ENCODE assay signal across 8 mouse cellular contexts in genomic region chr11:101083083-101083697, GRCm38 (mm10). TPM values are rescaled to one million over a fixed set of nuclear protein-coding genes. Genes with fewer than 3 reads are reported as not detected.
DNase-seq lines count a peak whose midpoint lies in the region; ATAC-seq and TF ChIP-seq lines count a peak whose summit lies in the region.

No protein-coding gene starts in this region.

- peaks cover 8% of the 10 kb centered on the region for H3K79me3 ChIP-seq in C2C12 (ENCODE audit: low read depth)

- peak overlapping the region; percentile 94 for H3K27ac ChIP-seq in forebrain, embryonic 16.5 days (ENCODE audit: low read length)
- H3K27ac ChIP-seq in midbrain, postnatal 0 days (ENCODE audit: low read depth, low read length) = peak overlapping the region; percentile 80

- H3ac ChIP-seq in C2C12 (ENCODE audit: control insufficient read depth, insufficient read length, low read depth) = peak overlapping the region; percentile 45

- no peaks in the 10 kb centered on the region for H3K27me3 ChIP-seq in C2C12 (ENCODE audit: control insufficient read depth, insufficient read depth, insufficient read length)
- H3K27me3 ChIP-seq in forebrain, embryonic 16.5 days (replicated peaks; ENCODE audit: control insufficient read depth, insufficient read depth, low read length) = peaks cover 29% of the 10 kb centered on the region
- H3K27me3 ChIP-seq in midbrain, postnatal 0 days (ENCODE audit: insufficient read depth, low read length) = peaks cover 22% of the 10 kb centered on the region

- DNase-seq in cerebellum, adult 11-12 months = peak; percentile 75
- no peak for DNase-seq in cerebellum, adult 9-10 months
- peak; percentile 80 to 87 for DNase-seq in kidney, postnatal 25 days
- DNase-seq in midbrain, postnatal 0 days (ENCODE audit: low spot score) = no peak
- DNase-seq in gastrocnemius, postnatal 14 days = no peak
- DNase-seq in retina, embryonic 14.5 days (ENCODE audit: low spot score) = no peak

- no peak for TF ChIP-seq CTCF in C2C12 (IDR thresholded peaks at IDR 0.05; ENCODE audit: control insufficient read depth, insufficient read depth, insufficient read length)
- TF ChIP-seq CTCF in midbrain, postnatal 0 days (IDR thresholded peaks at IDR 0.05) = no peak

- H3K9ac ChIP-seq in forebrain, embryonic 16.5 days (replicated peaks; ENCODE audit: low read depth, low read length) = peak overlapping the region; percentile 94
- H3K9ac ChIP-seq in midbrain, postnatal 0 days (replicated peaks; ENCODE audit: low read length, poor library complexity, severe bottlenecking) = peak overlapping the region; percentile 88

- H3K4me3 ChIP-seq in C2C12 (ENCODE audit: insufficient read depth, poor library complexity, severe bottlenecking) = peak overlapping the region; percentile 95
- peak overlapping the region; percentile 91 for H3K4me3 ChIP-seq in forebrain, embryonic 16.5 days (replicated peaks; ENCODE audit: low read length)
- peak overlapping the region; percentile 66 for H3K4me3 ChIP-seq in midbrain, postnatal 0 days (ENCODE audit: low read depth, low read length)

- ATAC-seq in forebrain, embryonic 16.5 days = no peak
- peak; percentile 13; the same call in 1 of the 2 replicates for ATAC-seq in midbrain, postnatal 0 days (ENCODE audit: low FRiP score)

- H3K9me3 ChIP-seq in forebrain, embryonic 16.5 days (ENCODE audit: control insufficient read depth, low read length) = no peaks in the 10 kb centered on the region
- H3K9me3 ChIP-seq in midbrain, postnatal 0 days (ENCODE audit: low read length) = no peaks in the 10 kb centered on the region

- peaks cover 29% of the 10 kb centered on the region for H3K79me2 ChIP-seq in C2C12 (ENCODE audit: control insufficient read depth, insufficient read depth)

- peak overlapping the region; percentile 100 for H3K4me2 ChIP-seq in forebrain, embryonic 16.5 days (ENCODE audit: low read length)
- H3K4me2 ChIP-seq in midbrain, postnatal 0 days (ENCODE audit: low read depth, low read length, poor library complexity, severe bottlenecking) = peak overlapping the region; percentile 99

- WGBS in forebrain, embryonic 16.5 days = 30% methylated on average over 19 of the region's 19 CpGs
- 34% methylated on average over 19 of the region's 19 CpGs for WGBS in midbrain, postnatal 0 days

- intact Hi-C loops in gastrocnemius, postnatal 14 days (cut with DNase I; ENCODE audit: low total_unique reads) = no loop called here

- peaks cover 33% of the 10 kb centered on the region for H3K4me1 ChIP-seq in forebrain, embryonic 16.5 days (replicated peaks; ENCODE audit: control insufficient read depth, insufficient read depth, low read length)
- peaks cover 18% of the 10 kb centered on the region for H3K4me1 ChIP-seq in midbrain, postnatal 0 days (ENCODE audit: insufficient read depth, low read length)

- H3K36me3 ChIP-seq in C2C12 (ENCODE audit: control insufficient read depth, insufficient read depth) = peaks cover 10% of the 10 kb centered on the region
- no peaks in the 10 kb centered on the region for H3K36me3 ChIP-seq in forebrain, embryonic 16.5 days (ENCODE audit: control insufficient read depth, insufficient read depth)
- H3K36me3 ChIP-seq in midbrain, postnatal 0 days (ENCODE audit: insufficient read depth, low read length) = peaks cover 6% of the 10 kb centered on the region; the same call in 1 of the 2 replicates

TF ChIP-seq in C2C12, 6 proteins besides CTCF, POLR2A, EP300 and RAD21:
- peak; percentile 28 for TF ChIP-seq MYOD1 (IDR thresholded peaks at IDR 0.05; ENCODE audit: control insufficient read depth, insufficient read length, low read depth)
- no peak for TF ChIP-seq MAX (IDR thresholded peaks at IDR 0.05)

RNA-seq across cellular contexts. Expression of gene Coasy, which starts 0.8 kb away (rescaled TPM):
- polyA plus RNA-seq in C2C12 (2012; fragmentation: generic; extraction: Trizol) = 31.0 TPM
- 45.9 and 48.1 TPM in 2 replicates for polyA plus RNA-seq in forebrain, embryonic 16.5 days (2015; fragmentation: Nextera tagmentation; extraction: Ambion mirVana)
- 41.8 and 48.7 TPM in 2 replicates for total RNA-seq in midbrain, postnatal 0 days (2014; rRNA removed)
- polyA plus RNA-seq in midbrain, postnatal 0 days (2015; fragmentation: Nextera tagmentation; extraction: Ambion mirVana) = 31.5 and 34.1 TPM in 2 replicates
- total RNA-seq in gastrocnemius, postnatal 14 days (2021) = 1 to 10 TPM; 8.1 to 9.5 TPM

RNA-seq across cellular contexts. Expression of gene Mlx, which starts 3.9 kb away (rescaled TPM):
- polyA plus RNA-seq in C2C12 (2012; fragmentation: generic; extraction: Trizol) = 39.7 TPM
- polyA plus RNA-seq in forebrain, embryonic 16.5 days (2015; fragmentation: Nextera tagmentation; extraction: Ambion mirVana) = 94.6 and 102 TPM in 2 replicates
- 60.7 and 61.3 TPM in 2 replicates for total RNA-seq in midbrain, postnatal 0 days (2014; rRNA removed)
- 64.1 and 67.8 TPM in 2 replicates for polyA plus RNA-seq in midbrain, postnatal 0 days (2015; fragmentation: Nextera tagmentation; extraction: Ambion mirVana)
- total RNA-seq in gastrocnemius, postnatal 14 days (2021) = 10 to 100 TPM; 10.8 to 12.4 TPM

RNA-seq across cellular contexts. Expression of gene Hsd17b1, which starts 5.0 kb away (rescaled TPM):
- polyA plus RNA-seq in C2C12 (2012; fragmentation: generic; extraction: Trizol) = not detected
- 0.25 and 0.30 TPM in 2 replicates for polyA plus RNA-seq in forebrain, embryonic 16.5 days (2015; fragmentation: Nextera tagmentation; extraction: Ambion mirVana)
- 0.27 TPM in 1 of 2 replicates, not detected in the other for total RNA-seq in midbrain, postnatal 0 days (2014; rRNA removed)
- polyA plus RNA-seq in midbrain, postnatal 0 days (2015; fragmentation: Nextera tagmentation; extraction: Ambion mirVana) = not detected in 2 replicates
- under 1 TPM in 1 of 2 experiments, not detected in 1; 0.29 TPM for total RNA-seq in gastrocnemius, postnatal 14 days (2021)

RNA-seq across cellular contexts. Expression of gene Psmc3ip, which starts 12.0 kb away (rescaled TPM):
- polyA plus RNA-seq in C2C12 (2012; fragmentation: generic; extraction: Trizol) = 24.0 TPM
- 37.3 and 43.6 TPM in 2 replicates for polyA plus RNA-seq in forebrain, embryonic 16.5 days (2015; fragmentation: Nextera tagmentation; extraction: Ambion mirVana)
- total RNA-seq in midbrain, postnatal 0 days (2014; rRNA removed) = 5.3 and 6.9 TPM in 2 replicates
- polyA plus RNA-seq in midbrain, postnatal 0 days (2015; fragmentation: Nextera tagmentation; extraction: Ambion mirVana) = 8.9 and 10.3 TPM in 2 replicates
- 1 to 10 TPM; 1.1 to 1.5 TPM for total RNA-seq in gastrocnemius, postnatal 14 days (2021)

RNA-seq across cellular contexts. Expression of gene Naglu, which starts 13.4 kb away (rescaled TPM):
- 7.3 TPM for polyA plus RNA-seq in C2C12 (2012; fragmentation: generic; extraction: Trizol)
- 7.1 and 8.0 TPM in 2 replicates for polyA plus RNA-seq in forebrain, embryonic 16.5 days (2015; fragmentation: Nextera tagmentation; extraction: Ambion mirVana)
- total RNA-seq in midbrain, postnatal 0 days (2014; rRNA removed) = 20.9 and 22.2 TPM in 2 replicates
- 16.0 and 16.6 TPM in 2 replicates for polyA plus RNA-seq in midbrain, postnatal 0 days (2015; fragmentation: Nextera tagmentation; extraction: Ambion mirVana)
- total RNA-seq in gastrocnemius, postnatal 14 days (2021) = 1 to 10 TPM; 6.2 to 7.4 TPM

Comparison
In these comparisons a context has a peak if more than half of its experiments do, and no peak if none do; other contexts are left out.
1. DNase-seq: peak in cerebellum, adult 11-12 months (single experiment) and kidney, postnatal 25 days (2 of 2); none in cerebellum, adult 9-10 months (single experiment), midbrain, postnatal 0 days (single experiment), gastrocnemius, postnatal 14 days (single experiment) and retina, embryonic 14.5 days (single experiment).
2. Peak in every context shown above with its lines, with median percentiles within 50 percentile points of each other: H3K4me3 ChIP-seq.